Mouse (Mus musculus): ENCODE data around the gene Celf1.

Gene Celf1

GRCm38 (mm10) chr2:91061849-91062481, 121.8 kb downstream of the Celf1 start:
- DNase-seq (ENCODE audit: extremely low read depth, low read depth): no peak

GRCm38 (mm10) chr2:91062779-91063606, 122.8 kb downstream of the Celf1 start:
- DNase-seq (ENCODE audit: extremely low read depth, low read depth): no peak

- no peak for DNase-seq (ENCODE audit: extremely low read depth, low read depth)
Measured at GRCm38 (mm10) chr2:91064211-91064610, 124.0 kb downstream of the Celf1 start.

- DNase-seq (ENCODE audit: extremely low read depth, low read depth): no peak
Measured at GRCm38 (mm10) chr2:91065544-91065943, 125.4 kb downstream of the Celf1 start.

- DNase-seq (ENCODE audit: extremely low read depth, low read depth): no peak
Measured at GRCm38 (mm10) chr2:91066455-91066854, 126.3 kb downstream of the Celf1 start.

GRCm38 (mm10) chr2:91068162-91068871, 128.1 kb downstream of the Celf1 start:
- DNase-seq (ENCODE audit: extremely low read depth, low read depth): no peak

- no peak for DNase-seq (ENCODE audit: extremely low read depth, low read depth)
Measured at GRCm38 (mm10) chr2:91068872-91069165, 128.6 kb downstream of the Celf1 start.

All from MEL-GATA-1-ER (cell line).